Mouse (Mus musculus) ES-E14 (cell line): Measurements from ENCODE around the gene Tagln3. TPM values are rescaled to one million over a fixed set of nuclear protein-coding genes. Genes with fewer than 3 reads are reported as not detected.

Source experiments
- DNase-seq: peaks from one replicate; pipeline ENCODE4 v3.0.0-alpha.2; 2013; ENCODE audit warnings: low read depth, low spot score
- H3K27ac ChIP-seq: 2 replicates; pipeline ENCODE4 v1.5.1; 2012; ENCODE audit warnings: low read depth, mild to moderate bottlenecking, low read length, moderate library complexity, mixed read lengths; ENCODE audit not compliant: poor library complexity, insufficient read depth, severe bottlenecking
- H3K36me3 ChIP-seq: 2 replicates; pipeline ENCODE4 v1.6.1; 2012; ENCODE audit warnings: mild to moderate bottlenecking, low read length, moderate library complexity, mixed read lengths; ENCODE audit not compliant: control insufficient read depth, poor library complexity, insufficient read depth, severe bottlenecking
- H3K4me1 ChIP-seq, 2 experiments: fragments of 150-350 bp in 1 of 2; sonication (generic) in 1 of 2; 2 replicates each; pipeline ENCODE4 v1.6.1; 2012; ENCODE audit warnings: low read length in 2 of 2, mild to moderate bottlenecking in 1 of 2, mixed read lengths in 1 of 2; ENCODE audit not compliant: control insufficient read depth in 2 of 2, insufficient read depth in 2 of 2, poor library complexity in 1 of 2
- H3K4me3 ChIP-seq, 2 experiments: fragments of 150-350 bp in 1 of 2; sonication (generic) in 1 of 2; 2 replicates each; pipeline ENCODE4 v1.5.1; 2012; ENCODE audit warnings: low read length in 2 of 2, low read depth in 1 of 2, mild to moderate bottlenecking in 1 of 2, mixed read lengths in 1 of 2; ENCODE audit not compliant: insufficient read depth in 1 of 2, poor library complexity in 1 of 2, severe bottlenecking in 1 of 2
- H3K9ac ChIP-seq: 2 replicates; pipeline ENCODE4 v1.6.1; 2012; ENCODE audit warnings: low read depth, mild to moderate bottlenecking, low read length, mixed read lengths; ENCODE audit not compliant: poor library complexity, insufficient read depth, severe bottlenecking
- H3K9me3 ChIP-seq: fragments of 150-350 bp; sonication (generic); 2 replicates; pipeline ENCODE4 v1.6.1; 2012; ENCODE audit warnings: low read depth, mild to moderate bottlenecking, low read length; ENCODE audit not compliant: control insufficient read depth, insufficient read depth
- CHD2 ChIP-seq: IDR thresholded peaks from 2 replicates; pipeline ENCODE4 v1.6.1; 2014; ENCODE audit warnings: mild to moderate bottlenecking, low read depth, low read length, inconsistent platforms
- HCFC1 ChIP-seq: IDR thresholded peaks from 2 replicates; pipeline ENCODE4 v1.6.1; 2012; ENCODE audit warnings: low read length, inconsistent platforms, borderline replicate concordance; ENCODE audit not compliant: insufficient read depth
- MAFK ChIP-seq: IDR thresholded peaks from 2 replicates; pipeline ENCODE4 v1.6.1; 2014; ENCODE audit warnings: mild to moderate bottlenecking, low read depth, low read length, inconsistent platforms; ENCODE audit not compliant: insufficient read depth
- ZC3H11A ChIP-seq: IDR thresholded peaks from 2 replicates; pipeline ENCODE4 v1.6.1; 2012; ENCODE audit warnings: low read depth, mild to moderate bottlenecking, inconsistent platforms, low read length, borderline replicate concordance
- ZNF384 ChIP-seq: IDR thresholded peaks from 2 replicates; pipeline ENCODE4 v1.6.1; 2012; ENCODE audit warnings: low read depth, low read length, inconsistent platforms
- in situ Hi-C, 2 experiments: fragments of 600-800 bp; cut with MboI; formaldehyde crosslinking; loops; one replicate each; pipeline ENCODE4 v1.15.1; 2025; ENCODE audit warnings: low sequenced_read_pairs in 2 of 2, inconsistent platforms in 1 of 2; ENCODE audit not compliant: unreplicated experiment in 2 of 2
- total RNA-seq: library from RNA; depleted of rRNA; stranded (reverse); fragments of 300-350 nt; gene quantifications from 2 replicates; pipeline ENCODE4 v1.2.3, GENCODE M21; 2012

Tagln3 gene
- total RNA-seq, 1 experiment = 5.1 TPM

- no peak overlapping the region for H3K27ac ChIP-seq
- TF ChIP-seq CHD2 (no peak), MAFK (no peak), HCFC1 (no peak), ZNF384 (no peak), ZC3H11A (no peak)
- no peaks in the 10 kb centered on the region for H3K9me3 ChIP-seq
- H3K36me3 ChIP-seq = no peaks in the 10 kb centered on the region
- DNase-seq = no peak
- H3K4me3 ChIP-seq = no peak overlapping the region
- no peak overlapping the region for H3K9ac ChIP-seq
- H3K4me1 ChIP-seq = no peaks in the 10 kb centered on the region
- in situ Hi-C loops = no loop called here
Measured at GRCm38 (mm10) chr16:45765801-45766494, 41.5 kb upstream of the Tagln3 start.

- DNase-seq = no peak
- Histone ChIP-seq H3K27ac (no peak overlapping the region), H3K9me3 (no peaks in the 10 kb centered on the region), H3K4me1 (no peaks in the 10 kb centered on the region), H3K9ac (no peak overlapping the region), H3K4me3 (no peak overlapping the region), H3K36me3 (no peaks in the 10 kb centered on the region)
- in situ Hi-C loops = no loop called here
- TF ChIP-seq MAFK (no peak), ZC3H11A (no peak), ZNF384 (no peak), CHD2 (no peak), HCFC1 (no peak)
Measured at GRCm38 (mm10) chr16:45765102-45765501, 40.7 kb upstream of the Tagln3 start.

GRCm38 (mm10) chr16:45762859-45763505 is 38.6 kb upstream of the Tagln3 start:
- in situ Hi-C loops = no loop called here
- H3K36me3 ChIP-seq = no peaks in the 10 kb centered on the region
- TF ChIP-seq MAFK = no peak
- no peak for TF ChIP-seq ZNF384
- no peak for TF ChIP-seq HCFC1
- TF ChIP-seq ZC3H11A = no peak
- TF ChIP-seq CHD2 = no peak
- no peak overlapping the region for H3K9ac ChIP-seq
- no peak overlapping the region for H3K4me3 ChIP-seq
- no peak for DNase-seq
- no peaks in the 10 kb centered on the region for H3K4me1 ChIP-seq
- H3K27ac ChIP-seq = no peak overlapping the region
- H3K9me3 ChIP-seq = no peaks in the 10 kb centered on the region

- H3K4me3 ChIP-seq = no peak overlapping the region
- TF ChIP-seq HCFC1 (no peak), MAFK (no peak), ZC3H11A (no peak), CHD2 (no peak), ZNF384 (no peak)
- no peaks in the 10 kb centered on the region for H3K4me1 ChIP-seq
- H3K27ac ChIP-seq = no peak overlapping the region
- in situ Hi-C loops = no loop called here
- H3K9me3 ChIP-seq = no peaks in the 10 kb centered on the region
- H3K36me3 ChIP-seq = no peaks in the 10 kb centered on the region
- DNase-seq = no peak
- no peak overlapping the region for H3K9ac ChIP-seq
Measured at GRCm38 (mm10) chr16:45761425-45761824, 37.0 kb upstream of the Tagln3 start.
